Mouse (Mus musculus) embryonic facial prominence, embryonic 10.5 days (tissue): ENCODE measurements around the gene Opn1mw. TPM values are rescaled to one million over a fixed set of nuclear protein-coding genes. Genes with fewer than 3 reads are reported as not detected.
"Not testable (repeated sequence)": the region's sequence is repeated elsewhere in the genome, so short reads cannot be mapped to it uniquely, and the experiment has no call there.

Source experiments
- DNase-seq: peaks from one replicate; pipeline ENCODE4 v3.0.0-alpha.2; 2017; ENCODE audit warnings: low spot score
- H3K27ac ChIP-seq: fragments of 300-500 bp; sonication (generic); replicated peaks from 2 replicates; pipeline ENCODE4 v1.5.1; 2016; ENCODE audit warnings: mild to moderate bottlenecking
- H3K27me3 ChIP-seq: fragments of 300-500 bp; sonication (generic); replicated peaks from 2 replicates; pipeline ENCODE4 v1.6.1; 2016; ENCODE audit warnings: low read depth, mild to moderate bottlenecking; ENCODE audit not compliant: poor library complexity, severe bottlenecking
- H3K36me3 ChIP-seq: fragments of 300-500 bp; sonication (generic); replicated peaks from 2 replicates; pipeline ENCODE4 v1.6.1; 2016; ENCODE audit warnings: mild to moderate bottlenecking, moderate library complexity
- H3K4me1 ChIP-seq: fragments of 300-500 bp; sonication (generic); 2 replicates; pipeline ENCODE4 v1.6.1; 2016
- H3K4me3 ChIP-seq: fragments of 300-500 bp; sonication (generic); 2 replicates; pipeline ENCODE4 v1.5.1; 2016; ENCODE audit warnings: mild to moderate bottlenecking, moderate library complexity
- H3K9me3 ChIP-seq: fragments of 300-500 bp; sonication (generic); 2 replicates; pipeline ENCODE4 v1.6.1; 2016; ENCODE audit warnings: mild to moderate bottlenecking
- whole genome bisulfite sequencing: fragments of 180-500 bp; shearing (Covaris S2); methylation state at CpG from one replicate; pipeline ENCODE4 v1.1.7; 2016; 5-methylcytosine and 5-hydroxymethylcytosine counted together
- polyA plus RNA-seq: library from polyadenylated mRNA; unstranded; fragments of >200 nt; fragmentation: Nextera tagmentation; extraction: Ambion mirVana; gene quantifications from 2 replicates; pipeline ENCODE4 v1.2.1, GENCODE M21; 2016

Gene Opn1mw
- not detected in 2 replicates for polyA plus RNA-seq

DNA sequence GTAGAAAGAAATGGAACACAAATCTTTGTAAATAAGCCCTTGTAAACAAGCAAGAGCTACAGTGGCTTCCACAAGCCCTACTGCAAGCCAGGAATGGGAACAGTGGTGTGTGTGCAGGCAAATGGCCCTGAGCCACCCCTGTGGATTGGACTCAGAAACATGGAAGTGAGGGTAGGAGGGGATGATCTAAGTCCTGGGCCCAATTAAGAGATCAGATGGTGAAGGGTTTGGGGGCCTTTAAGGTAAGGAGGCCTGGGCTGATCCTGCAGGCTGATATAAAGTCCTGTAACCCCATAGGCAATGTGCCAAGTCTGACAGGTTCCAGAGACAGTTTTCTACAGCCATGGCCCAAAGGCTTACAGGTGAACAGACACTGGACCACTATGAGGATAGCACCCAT lies at the start of gene Opn1mw:
TSS of gene Opn1mw (plus strand) at position 301 of the 400 bp plus-strand sequence.
- Histone ChIP-seq H3K27ac (no peak within 1 kb of the TSS), H3K9me3 (no peaks in the 10 kb centered on the region), H3K36me3 (no peaks in the 10 kb centered on the region), H3K4me3 (no peak within 1 kb of the TSS), H3K27me3 (peaks cover 31% of the 10 kb centered on the region; the same call in 1 of the 2 replicates), H3K4me1 (no peaks in the 10 kb centered on the region)
- DNase-seq, result no peak

DNA sequence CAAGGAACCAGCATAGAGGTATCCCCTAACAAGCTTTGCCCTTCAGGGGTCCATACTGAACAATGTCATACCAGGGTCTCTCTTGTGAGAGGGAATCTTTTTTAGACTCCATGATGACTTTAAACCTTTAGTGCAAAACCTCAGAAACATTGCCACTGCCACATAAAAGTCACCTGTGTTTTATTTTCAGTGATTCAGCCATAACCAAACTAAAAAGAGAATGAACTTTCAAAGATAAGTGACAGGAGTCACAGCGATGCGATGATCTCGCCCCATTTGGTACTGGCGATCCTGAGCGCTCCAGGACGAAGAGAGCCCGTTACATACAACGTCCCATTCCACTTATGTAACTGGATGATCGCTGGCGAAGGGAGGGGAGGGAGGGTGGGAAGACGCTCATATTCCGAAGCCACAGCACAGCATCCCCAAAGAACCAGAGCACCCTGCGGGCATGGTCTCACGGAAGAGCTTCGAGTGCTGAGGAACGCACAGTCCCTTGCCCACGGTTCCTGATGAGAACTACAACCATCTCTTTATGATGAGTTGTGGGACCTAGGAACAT lies 42.9 kb upstream of the Opn1mw start:
- Histone ChIP-seq H3K27me3 (peaks cover 15% of the 10 kb centered on the region), H3K36me3 (peaks cover 2% of the 10 kb centered on the region; the same call in 1 of the 2 replicates), H3K27ac (peak overlapping the region; percentile 96), H3K4me1 (peaks cover 8% of the 10 kb centered on the region; the same call in 1 of the 2 replicates), H3K9me3 (no peaks in the 10 kb centered on the region), H3K4me3 (peak overlapping the region; percentile 72)
- no peak for DNase-seq
- WGBS, result 25% methylated on average over 17 of the region's 17 CpGs

DNA sequence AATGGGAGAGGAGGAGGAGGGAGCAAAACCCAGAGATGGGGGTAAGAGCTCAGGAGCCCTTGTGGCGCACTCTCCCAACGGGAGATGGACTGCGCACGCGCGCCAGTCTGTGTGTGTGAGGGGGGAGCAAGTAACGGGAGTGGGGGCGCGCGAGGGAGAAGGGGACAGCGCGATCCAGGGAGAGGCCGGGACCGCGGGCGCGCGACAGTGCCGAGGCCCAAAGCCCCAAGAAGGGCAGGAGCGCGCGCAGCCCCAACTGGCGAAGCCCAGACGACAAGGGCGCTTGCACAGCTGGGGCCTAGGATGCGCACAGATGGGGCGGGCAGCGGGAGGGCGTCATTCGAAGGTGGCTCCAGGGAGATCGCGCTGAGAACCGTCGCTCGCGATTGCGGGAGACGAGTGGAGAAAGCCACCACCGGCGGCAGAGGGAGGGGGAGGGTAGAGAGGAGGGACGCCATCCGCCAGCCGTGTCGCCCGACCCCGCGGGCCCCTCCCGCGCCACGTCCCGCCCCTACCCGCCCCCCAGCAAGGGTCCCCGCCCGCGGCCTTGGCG lies 42.2 kb upstream of the Opn1mw start:
- H3K36me3 ChIP-seq, result no peaks in the 10 kb centered on the region
- peak overlapping the region; percentile 72 for H3K4me3 ChIP-seq
- peaks cover 15% of the 10 kb centered on the region for H3K27me3 ChIP-seq
- 17% methylated on average over 47 of the region's 56 CpGs for WGBS
- H3K4me1 ChIP-seq, result peaks cover 8% of the 10 kb centered on the region; the same call in 1 of the 2 replicates
- H3K9me3 ChIP-seq, result no peaks in the 10 kb centered on the region
- H3K27ac ChIP-seq, result peak overlapping the region; percentile 96
- peak; percentile 90 for DNase-seq

DNA sequence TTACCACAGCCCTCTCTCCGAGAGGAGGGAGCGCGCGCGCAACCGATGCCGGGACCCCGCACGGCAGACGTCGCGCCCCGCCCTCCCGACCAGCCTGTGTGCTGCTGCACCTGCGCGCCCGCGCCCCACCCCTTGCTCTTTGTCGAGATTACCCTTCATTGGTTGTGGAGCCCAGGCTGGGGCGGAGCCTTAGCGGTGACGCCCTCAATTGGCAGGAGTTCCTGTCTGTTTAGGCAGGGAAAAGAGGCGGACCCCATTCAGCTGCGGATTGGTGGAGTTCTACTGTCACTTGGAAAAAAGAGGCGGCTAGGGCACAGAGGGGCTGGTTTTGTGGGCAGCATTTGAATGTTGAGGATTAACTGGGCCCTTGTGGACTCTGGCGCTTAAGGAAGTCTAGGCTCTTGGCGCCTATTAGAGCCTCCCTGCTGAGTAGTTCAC lies 41.6 kb upstream of the Opn1mw start:
- Histone ChIP-seq H3K36me3 (no peaks in the 10 kb centered on the region), H3K4me3 (peak overlapping the region; percentile 72), H3K4me1 (peaks cover 8% of the 10 kb centered on the region; the same call in 1 of the 2 replicates), H3K9me3 (no peaks in the 10 kb centered on the region), H3K27ac (peak overlapping the region; percentile 96), H3K27me3 (peaks cover 15% of the 10 kb centered on the region)
- DNase-seq, result peak; percentile 97
- WGBS, result 8% methylated on average over 27 of the region's 27 CpGs

DNA sequence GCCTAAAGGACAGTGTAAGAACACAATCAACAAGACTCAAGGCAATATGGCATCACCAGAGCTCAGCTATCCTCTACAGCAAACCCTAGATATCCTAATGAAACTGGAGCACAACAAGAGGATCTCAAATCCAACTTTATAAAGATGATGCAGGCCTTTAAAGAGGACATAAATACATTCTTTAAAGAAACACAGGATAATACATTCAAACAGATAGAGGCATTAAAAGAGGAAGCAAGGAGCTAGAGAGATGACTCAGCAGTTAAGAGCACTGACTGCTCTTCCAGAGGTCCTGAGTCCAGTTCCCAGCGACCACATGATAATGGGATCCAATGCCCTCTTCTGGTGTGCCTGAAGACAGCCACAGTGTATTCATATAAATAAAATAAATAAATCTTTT lies 32.1 kb upstream of the Opn1mw start:
- H3K27ac ChIP-seq, result no peak overlapping the region
- H3K36me3 ChIP-seq, result no peaks in the 10 kb centered on the region
- DNase-seq, result no peak
- H3K4me1 ChIP-seq, result no peaks in the 10 kb centered on the region
- H3K4me3 ChIP-seq, result no peak overlapping the region
- peaks cover 5% of the 10 kb centered on the region; the same call in 1 of the 2 replicates for H3K27me3 ChIP-seq
- 69% methylated on average over 1 of the region's 1 CpGs for WGBS
- H3K9me3 ChIP-seq, result no peaks in the 10 kb centered on the region

DNA sequence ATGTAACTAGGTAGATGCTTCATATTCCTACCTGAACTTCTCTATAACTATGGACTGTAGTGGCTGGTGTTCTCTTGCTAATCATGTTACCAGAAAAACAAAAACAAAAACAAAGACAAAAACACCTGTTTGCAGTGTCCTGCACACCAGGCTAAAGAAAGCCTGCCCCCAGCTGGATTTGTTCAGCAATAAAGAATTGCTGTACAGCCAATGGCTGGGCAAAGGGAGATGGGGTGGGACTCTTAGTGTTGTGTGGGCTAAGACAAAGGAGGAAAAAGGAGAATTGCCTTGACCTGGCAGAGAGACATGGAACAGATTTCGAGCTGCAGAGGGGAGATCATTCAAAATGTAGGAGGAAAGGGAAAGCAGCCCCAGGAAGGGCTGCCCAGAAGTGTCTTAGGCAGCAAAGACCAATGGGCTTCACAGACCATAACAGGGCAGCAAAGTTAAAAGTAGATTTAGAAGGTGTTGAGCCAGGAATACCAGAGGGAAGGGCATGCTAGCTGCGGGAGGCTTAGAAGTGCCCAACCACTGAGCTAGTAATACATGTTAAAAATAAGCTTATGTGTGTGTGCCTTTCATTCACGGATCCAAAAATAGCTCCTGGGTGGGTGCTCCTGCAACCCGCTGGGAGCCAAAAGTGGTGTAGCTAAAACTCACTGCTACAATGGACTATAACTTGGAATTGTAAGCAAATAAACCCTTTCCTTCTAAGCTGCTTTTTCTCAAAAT lies 23.6 kb upstream of the Opn1mw start:
- Histone ChIP-seq H3K4me1 (no peaks in the 10 kb centered on the region), H3K9me3 (no peaks in the 10 kb centered on the region), H3K27me3 (peaks cover 5% of the 10 kb centered on the region; the same call in 1 of the 2 replicates), H3K36me3 (no peaks in the 10 kb centered on the region), H3K27ac (no peak overlapping the region), H3K4me3 (no peak overlapping the region)
- no peak for DNase-seq
- WGBS, result 81% methylated on average over 4 of the region's 4 CpGs

DNA sequence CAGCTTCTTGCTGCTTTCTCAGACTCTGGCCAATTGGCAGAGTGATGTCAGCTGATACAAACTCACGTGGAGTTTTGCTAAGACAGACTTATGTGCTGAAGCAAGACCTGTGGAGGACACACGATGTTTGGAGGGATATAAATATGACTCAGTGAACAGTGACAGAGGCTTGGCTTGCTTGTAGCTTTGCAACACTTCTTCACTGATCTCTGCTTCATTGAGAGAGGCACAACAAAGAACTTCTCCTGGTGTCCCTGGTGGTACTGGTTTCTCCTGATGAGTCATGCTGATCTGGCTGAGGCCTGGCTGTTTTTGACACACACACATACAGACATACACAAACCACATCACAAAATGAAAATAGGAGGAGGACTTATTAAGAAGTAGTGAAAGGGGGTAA lies 21.3 kb upstream of the Opn1mw start:
- H3K27me3 ChIP-seq, result no peaks in the 10 kb centered on the region
- no peaks in the 10 kb centered on the region for H3K36me3 ChIP-seq
- WGBS, result 58% methylated on average over 2 of the region's 2 CpGs
- H3K4me1 ChIP-seq, result no peaks in the 10 kb centered on the region
- DNase-seq, result no peak
- H3K4me3 ChIP-seq, result no peak overlapping the region
- H3K27ac ChIP-seq, result no peak overlapping the region
- H3K9me3 ChIP-seq, result no peaks in the 10 kb centered on the region

DNA sequence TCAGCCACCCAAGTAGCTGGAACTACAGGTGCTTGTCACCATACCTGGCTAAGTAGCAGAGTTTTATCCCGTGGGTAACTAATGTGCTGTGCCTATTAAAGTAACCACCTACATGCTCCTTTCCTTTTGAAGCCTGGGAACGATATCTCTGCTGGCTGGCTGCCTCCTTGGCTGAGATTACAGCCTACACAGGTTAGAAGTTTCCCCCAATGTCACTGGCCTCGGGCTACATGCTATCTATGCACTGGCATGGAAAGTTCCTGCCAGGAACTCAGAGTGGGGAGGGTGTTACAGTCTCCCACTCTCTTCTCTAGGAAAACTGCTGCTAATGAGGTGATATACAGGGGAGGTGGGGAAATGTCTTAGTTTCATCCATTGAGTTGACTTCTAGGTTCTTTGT lies 18.5 kb upstream of the Opn1mw start:
- no peaks in the 10 kb centered on the region for H3K4me1 ChIP-seq
- no peaks in the 10 kb centered on the region for H3K9me3 ChIP-seq
- no peak for DNase-seq
- 54% methylated on average over 3 of the region's 3 CpGs for WGBS
- no peak overlapping the region for H3K27ac ChIP-seq
- H3K27me3 ChIP-seq, result no peaks in the 10 kb centered on the region
- H3K4me3 ChIP-seq, result no peak overlapping the region
- H3K36me3 ChIP-seq, result no peaks in the 10 kb centered on the region

DNA sequence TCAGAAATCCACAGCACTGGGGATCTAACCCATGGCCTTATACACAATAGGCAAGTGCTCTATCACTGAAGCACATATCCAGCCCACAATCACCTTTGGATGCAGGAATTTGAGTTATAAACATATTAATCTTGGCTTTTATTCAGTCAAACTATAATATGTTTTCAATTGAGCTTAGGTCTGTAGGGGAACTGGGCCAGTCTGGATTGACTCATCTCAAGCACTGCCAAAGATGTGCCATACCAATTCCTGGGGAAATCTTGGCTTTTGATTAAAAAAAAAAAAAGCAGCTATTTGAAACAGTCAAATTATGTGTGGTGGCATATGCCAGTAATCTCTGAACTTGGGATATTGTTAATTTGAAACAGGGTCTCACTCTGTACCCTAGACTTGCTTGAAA lies 13.2 kb upstream of the Opn1mw start:
- no peaks in the 10 kb centered on the region for H3K9me3 ChIP-seq
- H3K36me3 ChIP-seq, result no peaks in the 10 kb centered on the region
- no peak overlapping the region for H3K27ac ChIP-seq
- DNase-seq, result no peak
- H3K4me3 ChIP-seq, result no peak overlapping the region
- H3K27me3 ChIP-seq, result no peaks in the 10 kb centered on the region
- H3K4me1 ChIP-seq, result no peaks in the 10 kb centered on the region

DNA sequence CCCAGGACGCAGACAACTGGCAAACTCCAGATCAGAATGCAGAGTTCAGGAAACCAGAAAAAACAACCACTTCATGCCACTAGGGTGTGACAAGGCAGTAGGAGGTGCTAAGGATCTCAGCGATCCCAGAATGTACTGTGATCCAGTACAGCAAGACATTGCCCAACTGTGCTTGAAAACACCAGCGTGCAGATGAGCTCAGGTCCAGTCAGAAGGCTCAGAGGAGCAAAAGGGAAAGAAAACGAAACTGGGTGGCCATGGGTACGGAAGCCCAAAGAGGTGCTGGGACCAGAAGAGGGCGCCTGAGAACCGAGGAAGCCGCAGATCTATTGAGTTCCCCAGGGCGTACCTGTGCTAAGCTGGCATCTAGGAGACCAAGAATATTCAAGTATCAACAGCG lies 11.8 kb upstream of the Opn1mw start:
- Histone ChIP-seq H3K27ac (no peak overlapping the region), H3K36me3 (no peaks in the 10 kb centered on the region), H3K4me3 (peak overlapping the region; percentile 29; the same call in 1 of the 2 replicates), H3K4me1 (no peaks in the 10 kb centered on the region), H3K27me3 (peaks cover under 1% of the 10 kb centered on the region; the same call in 1 of the 2 replicates), H3K9me3 (no peaks in the 10 kb centered on the region)
- 25% methylated on average over 10 of the region's 10 CpGs for WGBS
- peak; percentile 33 for DNase-seq

DNA sequence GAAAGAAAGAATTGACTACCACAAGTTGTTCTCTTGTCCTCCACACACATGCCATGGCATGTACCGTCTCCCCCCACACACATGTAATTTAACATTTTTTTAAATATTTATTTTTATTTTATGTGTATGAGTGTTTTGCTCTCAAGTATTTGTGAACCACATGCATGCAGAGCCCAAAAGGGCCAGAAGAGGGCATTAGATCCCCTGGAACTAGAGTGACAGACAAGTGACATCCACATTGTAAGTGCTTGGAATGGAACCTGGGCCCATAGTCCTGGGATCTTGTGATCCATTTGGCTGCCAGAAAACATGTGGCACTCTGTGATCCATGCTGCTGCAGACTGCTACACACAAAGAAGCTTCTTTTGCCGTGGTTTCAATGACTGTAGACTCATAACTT lies 2.3 kb upstream of the Opn1mw start:
- WGBS, result 61% methylated on average over 2 of the region's 2 CpGs
- H3K27ac ChIP-seq, result no peak overlapping the region
- H3K9me3 ChIP-seq, result no peaks in the 10 kb centered on the region
- H3K27me3 ChIP-seq, result peaks cover 32% of the 10 kb centered on the region
- no peak for DNase-seq
- no peaks in the 10 kb centered on the region for H3K36me3 ChIP-seq
- H3K4me1 ChIP-seq, result no peaks in the 10 kb centered on the region
- H3K4me3 ChIP-seq, result no peak overlapping the region

DNA sequence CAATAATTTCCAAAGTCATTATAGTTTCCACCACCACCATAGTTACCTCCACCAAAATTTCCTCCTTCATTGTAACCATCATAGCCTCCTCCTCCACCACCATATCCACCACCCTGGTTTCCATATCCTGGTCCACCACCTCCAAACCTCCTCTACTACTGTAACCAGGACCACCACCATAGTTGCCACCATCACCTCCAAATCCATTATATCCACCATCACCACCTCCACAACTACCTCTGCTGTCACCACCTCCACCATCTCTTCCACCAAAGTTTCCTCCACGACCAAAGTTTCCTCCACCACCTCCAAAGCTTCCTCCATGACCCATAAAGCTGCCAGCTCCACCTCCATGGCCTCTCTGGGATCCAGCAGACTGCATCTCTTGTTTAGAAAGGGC lies 8.0 kb downstream of the Opn1mw start, which contains the start of gene Mecp2:
TSS of gene Mecp2 (minus strand) at position 101 of the 400 bp plus-strand sequence.
- H3K36me3 ChIP-seq, H3K27ac ChIP-seq, H3K4me1 ChIP-seq, H3K4me3 ChIP-seq, H3K9me3 ChIP-seq, DNase-seq: not testable (repeated sequence)
- peaks cover 15% of the 10 kb centered on the region; the same call in 1 of the 2 replicates for H3K27me3 ChIP-seq
- 27% methylated on average over 1 of the region's 1 CpGs for WGBS

DNA sequence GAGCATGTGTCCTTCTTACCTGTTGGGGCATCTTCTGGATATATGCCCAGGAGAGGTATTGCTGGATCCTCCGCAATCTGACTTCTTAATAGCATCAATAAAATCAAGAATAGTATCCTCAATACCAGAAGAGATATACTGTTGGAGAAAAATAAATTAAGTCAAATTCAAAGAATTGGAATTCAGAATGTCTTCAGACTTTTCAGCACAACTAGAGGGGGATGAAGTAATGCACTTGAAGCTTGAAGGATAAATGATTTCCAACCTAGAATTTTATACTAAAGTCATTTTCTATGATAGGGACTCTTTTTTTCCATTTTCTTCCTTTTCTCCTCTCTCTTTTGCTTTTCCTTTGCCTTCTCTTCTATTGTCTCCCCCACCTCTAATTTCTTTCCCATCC lies 40.5 kb downstream of the Opn1mw start, which contains the start of gene Tex28:
TSS of gene Tex28 (minus strand) at position 101 of the 400 bp plus-strand sequence.
- no peak for DNase-seq
- H3K4me3 ChIP-seq, result no peak within 1 kb of the TSS
- no peaks in the 10 kb centered on the region for H3K36me3 ChIP-seq
- no peaks in the 10 kb centered on the region for H3K27me3 ChIP-seq
- 91% methylated on average over 1 of the region's 1 CpGs for WGBS
- no peaks in the 10 kb centered on the region for H3K9me3 ChIP-seq
- H3K27ac ChIP-seq, result no peak within 1 kb of the TSS
- no peaks in the 10 kb centered on the region for H3K4me1 ChIP-seq
